In genomic region chr19:8585298-8585697, GRCm38 (mm10) we compare ENCODE assay signal across 24 mouse cellular contexts. TPM values are rescaled to one million over a fixed set of nuclear protein-coding genes. Genes with fewer than 3 reads are reported as not detected.
"Had no signal": no experiment of that assay in that cellular context is flagged by ENCODE, and none has a peak within 500 bp of the region (broad histone marks: within the 10 kb centered on the region; RNA-seq: fewer than 3 reads in every experiment).

No protein-coding gene starts in this region.

- H3K36me3 ChIP-seq: neural tube, embryonic 13.5 days; neural tube, embryonic 15.5 days; stomach, embryonic 15.5 days had no signal

- H3K27me3 ChIP-seq: neural tube, embryonic 13.5 days; neural tube, embryonic 15.5 days; stomach, embryonic 15.5 days had no signal

- H3K9ac ChIP-seq: neural tube, embryonic 13.5 days; neural tube, embryonic 15.5 days; stomach, embryonic 15.5 days had no signal

- H3K4me3 ChIP-seq: neural tube, embryonic 13.5 days; neural tube, embryonic 15.5 days; stomach, embryonic 15.5 days had no signal

- DNase-seq: retina, postnatal 1 day; right cerebral cortex, adult 18-20 months; right cerebral cortex, postnatal 14 days; right cerebral cortex, postnatal 25 days; right cerebral cortex, postnatal 4 days; spleen, adult 18-20 months; thymus, adult 18-20 months; thymus, adult 2 months; thymus, postnatal 14 days; thymus, postnatal 25 days; thymus, postnatal 36 days; thymus, postnatal 4 days had no signal

- H3K4me1 ChIP-seq: neural tube, embryonic 13.5 days; neural tube, embryonic 15.5 days; stomach, embryonic 15.5 days had no signal

- H3K27ac ChIP-seq: neural tube, embryonic 13.5 days; neural tube, embryonic 15.5 days; stomach, embryonic 15.5 days; stomach, postnatal 0 days had no signal

- H3K9me3 ChIP-seq: neural tube, embryonic 13.5 days; neural tube, embryonic 15.5 days; stomach, embryonic 15.5 days had no signal

RNA-seq across cellular contexts. Expression of gene Slc22a8, which starts 5.8 kb away (rescaled TPM):
- total RNA-seq: neutrophil, adult 5-6 weeks had no signal
- polyA plus RNA-seq: small intestine, adult 2 months; stomach, embryonic 14.5 days; urinary bladder, adult 2 months had no signal

RNA-seq across cellular contexts. Expression of gene Slc22a6, which starts 32.5 kb away (rescaled TPM):
- total RNA-seq: neutrophil, adult 5-6 weeks had no signal
- polyA plus RNA-seq: neural tube, embryonic 14.5 days; small intestine, adult 2 months; stomach, embryonic 14.5 days; stomach, embryonic 15.5 days; stomach, embryonic 16.5 days; stomach, postnatal 0 days; testis, adult 2 months; thymus, postnatal 0 days; urinary bladder, adult 2 months had no signal
